Mouse (Mus musculus) megakaryocyte progenitor cell, adult 5-6 weeks (primary cell): ENCODE measurements around the gene Mrpl37. TPM values are rescaled to one million over a fixed set of nuclear protein-coding genes. Genes with fewer than 3 reads are reported as not detected.

ENCODE experiments used
- ATAC-seq: replicated peaks from 2 replicates; pipeline ENCODE4 v1.8.0; 2016; ENCODE audit warnings: mild to moderate bottlenecking, moderate TSS enrichment, inconsistent platforms; ENCODE audit not compliant: poor library complexity
- total RNA-seq, 2 experiments: library from RNA; stranded (forward) in 1 of 2; stranded (reverse) in 1 of 2; fragments of 157-497, 149-512 nt in 1 of 2; fragments of 200-1000 nt in 1 of 2; gene quantifications; 2 replicates each; pipeline versions ENCODE4 v1.2.3 to v1.2.4; 2015 to 2017

Gene Mrpl37
- total RNA-seq (2015) (70.2 and 77.7 TPM in 2 replicates), total RNA-seq (2017) (60.2 and 60.6 TPM in 2 replicates)

DNA sequence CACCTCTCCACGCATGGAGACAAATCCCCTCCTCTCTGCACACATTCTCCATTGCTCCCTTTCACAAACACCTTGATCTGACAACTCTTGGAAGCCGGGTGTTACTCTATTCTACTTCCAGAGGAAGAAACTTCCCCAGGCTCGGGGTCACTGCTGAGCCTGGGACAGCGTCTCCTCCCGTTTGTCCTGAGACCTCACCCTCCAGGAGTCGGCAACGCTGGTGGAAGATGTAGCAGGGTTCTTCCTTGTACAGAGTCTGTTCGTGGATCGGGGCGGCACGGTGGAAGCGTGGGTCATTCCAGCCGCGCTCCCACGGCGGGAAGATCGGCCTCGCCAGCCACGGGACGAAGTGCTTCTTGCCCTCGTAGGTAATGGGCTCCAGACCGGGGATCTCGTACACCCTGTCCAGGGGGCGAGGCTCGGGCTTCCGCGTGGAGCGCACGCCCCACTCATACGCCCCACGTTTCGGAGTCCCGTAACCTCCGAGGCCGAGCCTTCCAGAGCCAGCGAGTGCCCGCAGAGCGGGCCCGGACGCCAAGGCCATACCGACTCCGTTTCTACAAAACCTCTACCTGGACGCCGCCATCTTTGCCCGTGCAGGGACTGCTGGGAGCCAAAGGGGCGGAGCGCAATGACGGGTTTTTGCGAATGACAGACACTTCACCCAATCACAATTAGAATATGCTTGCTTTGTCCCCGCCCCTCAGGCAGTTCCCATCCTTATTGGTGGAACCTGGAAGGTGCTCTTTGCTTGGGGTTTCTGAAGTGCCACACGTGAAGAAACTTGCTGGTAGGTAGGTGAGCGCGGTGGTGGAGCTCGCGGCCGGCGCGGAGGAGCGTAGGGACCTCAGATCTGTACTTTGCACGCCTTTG lies at the start of gene Mrpl37, which contains the start of gene Cyb5rl:
Mrpl37 (minus strand) TSS at position 617 of the 873 bp plus-strand sequence.
Cyb5rl (plus strand) TSS at position 737 of the 873 bp plus-strand sequence.
- ATAC-seq: peak; percentile 99

DNA sequence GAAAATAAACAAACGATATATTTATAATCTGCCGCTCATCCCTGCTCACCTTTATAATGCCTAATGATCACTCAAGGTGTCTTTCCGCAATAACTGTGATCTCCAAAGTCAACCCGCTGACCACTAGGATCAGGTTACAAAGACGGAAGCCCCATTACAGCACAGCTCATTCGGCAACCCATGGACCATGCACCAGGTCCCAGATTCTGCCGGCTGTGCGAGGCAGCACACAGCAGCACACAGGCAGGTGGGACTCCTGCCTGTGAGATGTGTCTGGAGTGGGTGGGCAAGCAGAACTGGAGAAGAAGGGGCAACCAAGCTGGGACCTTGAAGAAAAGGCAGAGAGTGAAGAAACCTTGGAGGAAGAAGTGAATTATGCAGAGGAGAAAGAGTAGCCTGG lies 47.6 kb upstream of the Mrpl37 start:
- ATAC-seq: no peak

DNA sequence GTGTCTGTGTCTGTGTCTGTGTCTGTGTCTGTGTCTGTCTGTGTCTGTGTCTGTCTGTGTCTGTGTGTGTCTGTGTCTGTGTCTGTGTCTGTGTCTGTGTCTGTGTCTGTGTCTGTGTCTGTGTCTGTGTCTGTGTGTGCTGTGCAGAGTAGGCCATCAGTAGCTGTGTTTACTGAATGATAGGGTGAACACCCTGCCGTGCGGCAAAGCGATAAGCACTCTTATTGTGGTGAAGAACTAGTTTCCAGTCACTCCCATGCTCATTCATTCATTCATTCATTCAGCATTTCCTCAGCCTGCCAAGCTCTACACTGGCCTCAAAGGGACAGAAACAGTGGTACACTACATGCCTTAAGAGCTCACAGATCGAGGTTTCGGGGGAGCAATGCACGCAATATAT lies 42.5 kb upstream of the Mrpl37 start:
- peak; percentile 65 for ATAC-seq

DNA sequence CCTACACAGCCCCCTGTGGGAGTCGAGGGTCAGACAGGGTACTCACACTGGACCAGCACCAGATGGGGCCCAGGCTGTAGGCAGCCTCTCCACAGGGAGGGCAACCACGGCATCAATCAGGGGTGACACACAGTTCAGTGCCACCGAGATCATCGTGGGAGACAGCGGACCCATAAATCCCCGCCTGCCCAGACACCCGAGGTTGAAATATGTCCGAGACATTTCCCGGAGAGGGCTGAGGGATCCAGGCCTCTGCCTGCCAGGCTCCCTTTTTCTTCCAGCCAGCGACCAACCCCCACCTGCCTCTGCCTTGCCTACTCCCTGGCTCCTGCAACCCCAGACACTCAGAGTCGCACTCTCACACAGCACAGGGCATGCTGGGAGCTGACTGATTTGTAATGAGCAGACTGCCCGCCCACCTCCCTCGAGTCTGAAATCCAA lies 41.6 kb upstream of the Mrpl37 start:
- no peak for ATAC-seq

DNA sequence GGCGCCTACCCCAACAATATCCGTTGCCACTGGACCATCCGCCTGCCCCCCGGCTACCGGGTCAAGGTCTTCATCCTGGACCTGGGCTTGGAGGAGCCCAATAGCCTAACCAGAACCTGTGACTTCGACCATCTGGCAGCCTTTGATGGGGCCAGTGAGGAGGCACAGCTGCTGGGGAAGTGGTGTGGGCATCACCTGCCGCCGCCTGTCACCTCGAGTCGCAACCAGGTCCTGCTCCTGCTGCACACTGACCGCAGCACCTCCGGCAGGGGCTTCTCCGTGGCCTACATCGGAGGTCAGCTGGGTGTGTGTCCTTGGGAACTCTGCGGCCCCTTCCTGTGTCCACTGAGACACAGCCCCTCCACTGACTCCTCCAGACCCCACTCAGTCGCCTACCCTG lies 40.1 kb upstream of the Mrpl37 start:
- no peak for ATAC-seq

DNA sequence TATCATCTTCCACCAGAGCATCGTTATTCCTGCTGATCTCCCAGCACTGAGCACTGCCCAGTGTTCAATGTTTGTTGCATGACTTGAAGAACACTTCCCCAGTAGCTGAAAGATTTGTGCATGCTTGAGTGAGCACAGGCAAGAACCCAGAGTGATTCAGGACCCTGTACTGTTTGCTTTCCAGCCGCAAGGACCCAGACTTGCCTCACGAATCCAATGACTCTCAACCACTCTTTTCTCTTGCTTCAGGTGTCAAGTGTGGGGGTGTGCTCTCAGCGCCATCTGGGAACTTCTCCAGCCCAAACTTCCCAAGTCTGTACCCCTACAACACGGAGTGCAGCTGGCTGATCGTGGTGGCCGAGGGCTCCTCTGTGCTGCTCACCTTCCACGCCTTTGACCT lies 35.6 kb upstream of the Mrpl37 start:
- no peak for ATAC-seq

DNA sequence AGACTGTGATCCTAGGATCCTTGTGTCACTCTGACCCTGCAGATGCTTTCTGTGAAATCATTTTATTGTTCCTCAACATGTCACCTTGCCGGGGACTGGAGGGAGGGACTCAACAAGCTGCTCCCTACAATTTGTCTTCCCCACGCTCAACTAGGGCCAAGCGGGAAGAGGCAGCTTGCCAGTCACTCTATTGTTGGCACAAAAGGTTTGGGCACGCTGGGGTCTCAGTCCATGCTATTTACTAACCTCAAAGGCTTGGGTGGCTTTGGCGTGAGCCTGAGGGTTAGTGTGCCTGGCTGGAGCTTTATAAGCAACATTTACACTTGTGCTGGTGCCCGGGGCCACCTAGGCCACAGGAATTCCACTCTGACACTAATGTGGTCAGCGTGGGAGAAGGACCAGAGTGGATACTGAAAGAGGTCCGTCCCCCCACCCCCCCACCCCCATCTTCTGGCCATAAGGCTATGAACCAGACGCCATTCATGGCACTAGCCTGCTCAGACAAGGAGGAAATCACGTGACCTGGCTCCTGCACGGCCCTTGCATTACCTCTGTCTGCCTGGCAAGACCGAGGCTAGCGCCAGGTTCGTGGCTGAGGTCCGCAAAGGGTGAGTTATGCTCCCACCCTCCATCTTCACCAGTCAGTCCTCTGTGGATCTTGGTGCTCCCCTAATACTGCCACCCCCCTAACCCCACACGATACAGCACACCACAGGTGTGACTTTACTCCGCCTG lies 32.3 kb upstream of the Mrpl37 start:
- ATAC-seq: no peak

DNA sequence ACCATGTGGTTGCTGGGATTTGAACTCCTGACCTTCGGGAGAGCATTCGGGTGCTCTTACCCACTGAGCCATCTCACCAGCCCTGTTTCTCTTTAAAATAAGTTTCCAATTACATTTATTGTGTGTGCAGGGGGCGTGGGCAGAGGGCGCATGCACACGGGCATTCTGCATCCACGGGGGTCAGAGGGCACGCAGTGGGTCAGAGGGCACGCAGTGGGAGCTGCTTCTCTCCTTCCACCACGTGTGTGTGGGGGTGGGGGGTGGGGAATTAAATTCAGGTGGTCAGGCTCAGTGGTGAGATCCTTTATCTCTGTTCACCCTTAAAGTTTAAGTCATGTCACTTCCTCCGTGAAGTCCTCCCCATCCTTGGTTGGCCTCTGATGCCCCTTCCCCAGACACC lies 31.7 kb upstream of the Mrpl37 start:
- no peak for ATAC-seq

DNA sequence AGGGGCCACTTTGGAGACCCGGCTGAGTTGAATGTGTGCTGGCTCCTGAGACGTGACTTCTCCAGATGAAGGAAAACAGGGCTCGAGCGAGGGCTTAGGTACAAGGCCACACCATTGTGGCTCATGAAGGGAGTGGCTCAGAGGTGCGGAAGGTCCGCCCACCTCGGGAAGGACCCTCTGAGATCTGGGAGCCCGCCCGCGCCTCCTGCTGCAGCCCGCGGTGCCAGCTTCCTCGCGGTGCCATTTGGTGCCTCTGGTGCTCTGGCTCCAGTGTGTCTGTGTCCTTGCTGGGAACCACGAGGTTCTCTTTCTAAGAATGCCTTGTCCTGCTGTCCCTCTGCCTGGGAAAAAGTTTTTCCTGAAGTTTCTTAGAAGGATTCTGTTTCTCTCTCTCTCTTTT lies 31.2 kb upstream of the Mrpl37 start:
- no peak for ATAC-seq

DNA sequence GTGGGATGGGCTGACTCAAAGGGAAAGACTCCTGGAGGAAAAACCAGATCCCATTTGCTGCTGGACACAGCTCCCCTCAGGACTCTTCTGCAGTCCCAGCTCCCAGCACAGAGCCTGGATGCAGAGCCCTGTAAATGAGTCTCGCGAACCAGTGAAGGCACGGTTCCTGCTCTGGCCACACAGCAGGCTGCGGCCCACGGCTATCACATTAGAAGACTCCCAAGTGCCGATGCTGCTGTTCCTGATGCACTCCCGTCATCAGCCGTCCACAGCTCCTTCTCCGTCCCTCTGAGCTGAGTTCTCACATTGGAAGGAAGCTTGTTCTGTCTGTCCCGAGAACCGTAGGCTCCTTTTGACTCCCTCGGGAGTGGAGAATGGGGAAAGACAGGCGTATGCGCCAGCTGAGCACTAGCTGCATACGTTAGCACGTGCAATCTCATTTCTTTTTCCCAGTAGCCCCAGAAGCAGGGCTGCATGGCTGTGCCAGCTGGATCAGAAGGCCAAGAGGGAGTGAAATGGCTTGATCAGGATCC lies 30.2 kb upstream of the Mrpl37 start, which contains the start of gene Cdcp2:
Cdcp2 (plus strand) TSS at position 51 of the 533 bp plus-strand sequence.
- no peak for ATAC-seq

DNA sequence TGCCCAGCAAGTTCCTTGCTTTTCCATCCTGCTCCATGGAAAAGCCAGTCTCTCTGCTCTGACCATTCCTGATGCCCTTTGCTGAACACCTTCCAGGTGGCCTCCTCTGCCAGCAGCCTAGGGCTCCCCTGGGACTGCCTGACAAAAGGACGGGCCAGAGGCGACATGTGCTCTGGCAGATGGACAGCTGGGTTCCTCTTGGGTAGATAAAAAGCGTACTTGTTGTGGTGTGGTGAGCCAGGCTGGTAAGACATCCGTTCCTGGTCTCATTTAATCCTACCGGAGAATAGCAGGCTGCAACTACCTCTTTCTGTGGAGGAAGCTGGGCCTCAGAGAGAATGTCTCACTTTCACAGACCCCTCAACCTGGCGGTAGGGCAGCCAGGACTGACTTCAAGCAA lies 29.4 kb upstream of the Mrpl37 start:
- peak; percentile 77 for ATAC-seq

DNA sequence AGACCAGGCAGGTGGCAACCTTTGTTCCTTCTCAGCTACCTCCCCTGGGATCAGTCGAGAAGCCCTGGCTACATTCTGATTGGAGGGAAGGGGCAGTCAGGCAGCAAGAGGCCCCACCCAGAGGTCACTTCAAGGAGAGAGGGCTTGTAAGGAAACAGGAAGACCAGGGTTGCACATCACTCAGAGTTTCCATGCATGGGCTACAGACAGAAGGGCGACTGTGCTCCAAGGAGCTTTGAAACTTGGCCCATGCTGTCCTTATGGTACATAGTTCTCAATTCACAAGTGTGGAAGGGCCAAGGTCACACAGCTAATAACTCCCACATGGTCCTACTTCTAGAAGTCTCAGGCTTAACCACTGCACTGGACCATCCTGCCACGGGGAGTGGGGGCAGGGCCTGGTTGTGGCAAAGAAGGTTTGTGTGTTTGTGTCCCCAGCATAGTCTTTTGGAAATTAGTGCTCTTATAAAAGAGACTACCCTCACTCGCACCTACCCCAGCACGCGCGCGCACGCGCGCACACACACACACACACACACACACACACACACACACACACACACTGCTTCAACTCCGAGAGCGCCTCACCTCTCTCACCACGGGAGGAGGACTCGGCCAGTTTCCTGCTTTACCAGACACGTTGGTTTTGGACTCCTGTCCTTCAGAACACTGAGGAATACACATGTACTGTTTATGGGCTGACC lies 28.0 kb upstream of the Mrpl37 start:
- ATAC-seq: peak; percentile 22; the same call in 1 of the 2 replicates

DNA sequence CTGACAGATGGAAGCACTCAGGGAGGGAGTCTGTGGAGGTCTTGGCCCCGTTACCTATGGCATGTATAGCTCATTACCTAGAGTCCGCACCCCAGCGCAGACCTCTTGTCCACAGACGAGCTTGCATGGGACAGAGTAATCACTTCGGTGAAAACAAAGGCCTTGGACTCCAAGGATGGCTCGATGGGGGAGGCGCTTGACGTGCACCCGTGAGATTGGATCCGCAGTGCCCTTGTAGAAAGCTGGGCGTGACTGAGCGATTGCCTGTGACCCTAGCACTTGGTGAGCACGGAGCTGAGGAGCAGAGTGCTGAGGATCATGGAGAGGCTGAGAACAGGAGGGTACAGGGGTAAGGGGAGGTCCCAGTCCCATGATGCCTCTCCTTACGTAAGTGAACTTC lies 25.0 kb upstream of the Mrpl37 start:
- no peak for ATAC-seq

DNA sequence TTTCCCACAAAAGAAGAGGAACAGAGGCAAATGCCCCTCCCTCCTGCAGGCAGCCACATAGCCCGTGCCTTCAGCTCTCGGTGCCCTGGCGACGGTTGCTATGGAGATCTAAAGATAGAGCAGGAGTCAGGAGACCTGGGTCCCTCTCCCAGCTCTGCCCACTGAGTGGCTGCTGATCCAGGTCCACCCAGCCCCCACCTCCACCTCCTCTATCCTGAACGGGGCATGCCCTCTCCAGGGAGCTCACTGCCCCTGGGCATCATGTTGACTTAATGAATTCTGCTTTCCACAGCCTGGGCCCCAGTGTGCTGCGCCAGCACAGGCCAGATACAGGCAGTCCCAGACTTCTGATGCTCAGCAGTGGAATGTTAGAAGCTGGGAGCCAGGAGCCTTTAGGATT lies 18.2 kb upstream of the Mrpl37 start:
- no peak for ATAC-seq

DNA sequence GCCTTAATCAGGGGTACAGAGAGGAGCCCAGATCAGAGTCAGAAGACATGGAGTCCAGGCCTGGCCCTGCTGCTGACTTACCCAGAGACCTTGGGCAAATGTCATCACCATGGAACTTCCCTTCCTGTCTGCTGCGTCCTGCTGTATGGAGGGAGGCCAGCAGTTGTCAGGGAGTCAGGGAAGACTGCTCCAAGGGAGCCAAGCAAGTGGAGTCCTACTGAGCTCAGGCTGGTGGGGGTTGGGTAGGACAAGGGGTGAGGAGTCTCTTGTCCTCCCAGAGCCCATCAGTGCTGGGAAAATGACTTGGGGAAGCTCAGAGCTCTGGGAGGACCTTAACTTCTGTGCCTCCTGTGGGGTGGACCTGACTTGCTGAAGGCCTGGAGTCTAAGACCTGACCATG lies 17.7 kb upstream of the Mrpl37 start:
- ATAC-seq: no peak

DNA sequence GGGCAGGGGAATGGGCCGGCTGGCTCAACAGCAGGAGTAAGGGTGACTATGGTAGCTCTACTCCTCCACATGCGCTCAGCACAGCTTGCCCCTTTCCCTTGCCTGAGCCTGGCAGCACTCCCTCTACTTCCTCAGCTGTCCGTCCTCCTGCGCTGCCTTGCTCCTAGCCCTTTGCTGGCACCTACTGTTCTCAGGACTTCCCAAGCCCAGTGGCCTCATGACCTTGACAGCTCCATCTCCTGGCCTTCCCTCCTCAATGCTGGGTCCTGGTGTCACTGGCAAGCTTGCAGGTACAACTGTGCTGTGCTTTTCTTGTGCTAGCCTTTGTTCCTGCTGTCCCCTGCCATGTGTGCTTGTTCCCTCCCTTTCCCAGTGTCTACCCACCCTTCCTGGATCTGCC lies 16.5 kb upstream of the Mrpl37 start:
- no peak for ATAC-seq

DNA sequence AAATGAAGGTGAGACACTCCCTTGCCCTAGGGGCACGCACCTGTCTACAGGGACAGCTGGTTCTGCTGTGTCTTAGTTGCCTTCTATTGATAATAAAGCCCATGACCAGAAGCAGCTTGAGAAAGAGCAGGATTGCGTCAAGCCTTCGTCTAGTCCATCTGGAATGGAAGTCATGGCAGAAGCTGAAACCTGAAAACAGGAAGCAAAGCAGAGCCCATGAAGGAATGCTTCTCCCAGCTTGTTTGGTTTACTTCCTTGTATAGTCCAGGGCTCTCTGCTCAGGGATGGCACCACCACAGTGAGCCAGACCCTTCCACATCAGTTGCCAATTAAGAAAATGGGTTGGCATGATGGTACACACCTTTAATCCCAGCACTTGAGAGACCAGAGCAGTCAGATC lies 15.5 kb upstream of the Mrpl37 start:
- peak; percentile 62 for ATAC-seq

DNA sequence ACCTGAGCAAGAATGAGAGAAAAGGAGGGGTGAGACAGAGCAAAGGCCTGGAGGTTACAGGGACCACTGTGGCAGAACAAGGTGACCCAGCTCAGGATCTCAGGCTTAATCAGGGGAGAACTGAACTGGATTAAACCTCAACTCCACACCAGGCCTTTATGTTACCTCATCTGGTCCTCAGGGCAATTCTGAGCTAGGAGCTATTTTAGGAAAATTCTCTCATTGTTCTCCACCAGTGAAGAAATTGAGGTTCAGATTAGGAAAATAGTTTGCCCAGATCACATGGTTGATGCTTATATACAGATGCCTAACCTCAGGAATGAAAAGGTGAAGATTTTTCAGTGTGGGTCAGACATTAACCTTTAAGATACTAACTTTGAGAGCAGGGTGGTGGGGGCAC lies 13.0 kb upstream of the Mrpl37 start:
- ATAC-seq: no peak

DNA sequence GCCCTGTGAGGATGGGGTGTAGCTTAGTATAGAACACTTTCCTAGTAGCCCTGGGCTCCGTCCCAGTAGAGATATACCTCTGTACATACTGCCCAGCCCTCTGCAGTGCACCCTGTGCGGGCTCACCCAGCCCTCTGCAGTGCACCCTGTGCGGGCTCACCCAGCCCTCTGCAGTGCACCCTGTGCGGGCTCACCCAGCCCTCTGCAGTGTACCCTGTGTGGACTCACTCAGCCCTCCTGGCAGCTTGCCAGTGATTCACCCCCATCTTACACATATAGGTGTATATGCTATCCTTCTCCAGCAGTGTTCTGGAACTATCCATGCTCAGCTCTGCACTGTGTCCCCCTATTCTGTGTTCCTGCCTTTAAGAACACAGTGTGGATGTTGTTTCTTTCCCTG lies 12.2 kb upstream of the Mrpl37 start:
- no peak for ATAC-seq

DNA sequence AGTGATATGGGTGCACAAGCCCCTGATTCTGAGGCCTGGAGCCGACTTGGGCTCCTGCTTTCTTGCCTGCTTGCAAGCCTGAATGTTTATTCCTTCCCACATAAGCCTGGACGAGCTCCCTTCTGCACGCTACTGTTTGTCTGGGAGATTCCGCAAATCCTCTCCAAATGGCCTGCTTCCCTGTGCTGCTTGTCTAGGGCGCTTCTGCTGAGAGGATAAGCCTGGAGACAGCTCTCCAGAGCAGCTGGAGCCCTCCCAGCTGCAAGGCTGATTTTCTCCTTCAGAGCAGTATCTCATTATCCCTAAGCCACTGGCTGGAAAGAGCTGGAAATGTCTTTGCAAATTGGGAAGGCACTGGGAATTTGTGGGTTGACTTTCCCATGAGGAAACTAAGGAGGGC lies 8.8 kb upstream of the Mrpl37 start:
- no peak for ATAC-seq

DNA sequence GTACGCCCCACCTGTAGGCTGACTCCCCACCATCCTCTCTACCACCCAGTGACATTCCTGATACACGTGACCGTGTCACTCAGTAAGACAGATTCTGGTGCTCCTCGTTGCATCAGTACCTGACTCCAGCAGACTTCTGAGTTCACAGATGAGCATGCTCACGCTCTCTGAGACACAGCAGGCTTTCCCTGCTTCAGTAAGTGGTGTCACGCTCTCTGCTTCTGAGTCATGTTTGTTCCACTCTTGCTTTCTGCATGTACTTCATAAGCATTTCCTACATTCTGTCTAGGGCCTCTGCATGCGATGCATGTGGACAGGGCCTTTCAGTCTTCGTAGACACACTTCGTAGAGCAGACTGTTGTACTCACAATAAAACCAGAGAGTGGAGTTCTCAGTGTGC lies 5.7 kb upstream of the Mrpl37 start:
- no peak for ATAC-seq
